Mouse (Mus musculus) skeletal muscle tissue, adult 2 months (tissue): ENCODE results near the gene B3galt2.

ENCODE experiments used
- DNase-seq: peaks from one replicate; pipeline ENCODE4 v3.0.0-alpha.2; 2012; ENCODE audit warnings: low read depth, low spot score

The B3galt2 gene

GRCm38 (mm10) chr1:143702741-143703262 is 62.3 kb downstream of the B3galt2 start, which contains the start of gene Cdc73:
Gene Cdc73, minus strand, starts transcription at chr1:143702893.
- DNase-seq = peak; percentile 86
